Mouse (Mus musculus): Measurements from ENCODE around the gene Timm50. TPM values are rescaled to one million over a fixed set of nuclear protein-coding genes. Genes with fewer than 3 reads are reported as not detected.

Gene Timm50
- total RNA-seq, 2 experiments from 2014 or later, result 66.3 to 66.6 TPM

DNA sequence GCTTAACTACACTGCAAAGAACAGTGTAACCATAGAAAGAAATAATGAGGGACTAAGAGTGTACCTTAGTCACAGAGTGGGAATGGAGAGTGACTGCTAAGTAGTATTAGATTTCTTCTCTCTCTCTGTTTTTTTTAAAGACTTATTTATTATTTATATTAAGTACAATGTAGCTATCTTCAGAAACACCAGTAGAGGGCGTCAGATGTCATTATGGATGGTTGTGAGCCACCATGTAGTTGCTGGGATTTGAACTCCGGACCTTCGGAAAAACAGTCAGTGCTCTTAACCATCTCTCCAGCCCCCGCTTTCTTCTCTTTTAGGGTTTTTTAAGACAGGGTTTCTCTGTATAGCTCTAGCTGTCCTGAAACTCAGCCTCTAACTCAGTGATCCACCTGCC is 14.6 kb upstream of the Timm50 start:
- DNase-seq, result no peak

DNA sequence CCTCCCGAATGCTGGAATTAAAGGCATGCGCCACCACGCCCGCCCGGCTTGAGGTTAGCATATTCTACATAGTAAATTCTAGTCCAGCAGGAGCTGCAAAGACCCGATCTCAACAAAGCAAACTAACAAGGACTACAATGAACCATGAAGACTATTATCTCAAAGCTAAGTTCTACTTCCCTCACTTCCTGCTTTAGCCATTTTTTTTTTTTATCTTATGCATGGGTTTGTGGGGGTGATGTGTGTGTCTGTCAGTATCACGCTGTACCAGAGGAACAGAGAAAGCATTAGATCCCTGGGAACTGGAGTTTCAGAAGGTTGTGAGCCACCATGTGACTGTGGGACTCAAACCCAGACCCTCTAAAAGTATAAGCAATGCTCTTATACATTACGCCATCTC is 13.4 kb upstream of the Timm50 start:
- no peak for DNase-seq

GRCm38 (mm10) chr7:28321974-28322720 is 10.3 kb upstream of the Timm50 start:
- no peak for DNase-seq

- DNase-seq, result no peak
Measured at GRCm38 (mm10) chr7:28318714-28319113, 6.8 kb upstream of the Timm50 start.

- DNase-seq, result no peak
Measured at GRCm38 (mm10) chr7:28318036-28318435, 6.2 kb upstream of the Timm50 start.

- peak in 1 of 2 experiments; percentile 15 for DNase-seq
Measured at GRCm38 (mm10) chr7:28311151-28311925, 534 bp downstream of the Timm50 start.

DNA sequence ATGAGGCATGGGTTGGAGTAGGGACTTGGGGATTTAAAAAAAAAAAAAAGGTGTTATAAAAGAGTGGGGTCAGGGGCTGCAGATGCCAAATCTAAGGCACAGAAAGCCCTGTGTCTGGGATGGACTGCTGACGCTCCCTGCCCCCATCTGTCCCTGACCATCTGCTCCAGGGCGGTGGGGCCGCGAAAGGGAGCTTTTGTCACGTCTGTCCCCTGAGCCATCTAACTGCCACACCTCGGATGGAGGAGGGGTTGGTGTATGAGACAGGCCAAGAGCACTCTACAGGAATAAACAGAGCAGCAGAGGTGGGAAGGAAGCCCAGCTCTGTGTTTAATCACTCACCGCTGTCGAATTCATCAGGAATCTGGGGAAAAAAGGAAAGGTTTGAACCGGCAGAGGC is 2.1 kb downstream of the Timm50 start:
- no peak for DNase-seq

- DNase-seq, result no peak
Measured at GRCm38 (mm10) chr7:28306216-28306615, 5.7 kb downstream of the Timm50 start.

- no peak for DNase-seq
Measured at GRCm38 (mm10) chr7:28305641-28306040, 6.2 kb downstream of the Timm50 start.

DNA sequence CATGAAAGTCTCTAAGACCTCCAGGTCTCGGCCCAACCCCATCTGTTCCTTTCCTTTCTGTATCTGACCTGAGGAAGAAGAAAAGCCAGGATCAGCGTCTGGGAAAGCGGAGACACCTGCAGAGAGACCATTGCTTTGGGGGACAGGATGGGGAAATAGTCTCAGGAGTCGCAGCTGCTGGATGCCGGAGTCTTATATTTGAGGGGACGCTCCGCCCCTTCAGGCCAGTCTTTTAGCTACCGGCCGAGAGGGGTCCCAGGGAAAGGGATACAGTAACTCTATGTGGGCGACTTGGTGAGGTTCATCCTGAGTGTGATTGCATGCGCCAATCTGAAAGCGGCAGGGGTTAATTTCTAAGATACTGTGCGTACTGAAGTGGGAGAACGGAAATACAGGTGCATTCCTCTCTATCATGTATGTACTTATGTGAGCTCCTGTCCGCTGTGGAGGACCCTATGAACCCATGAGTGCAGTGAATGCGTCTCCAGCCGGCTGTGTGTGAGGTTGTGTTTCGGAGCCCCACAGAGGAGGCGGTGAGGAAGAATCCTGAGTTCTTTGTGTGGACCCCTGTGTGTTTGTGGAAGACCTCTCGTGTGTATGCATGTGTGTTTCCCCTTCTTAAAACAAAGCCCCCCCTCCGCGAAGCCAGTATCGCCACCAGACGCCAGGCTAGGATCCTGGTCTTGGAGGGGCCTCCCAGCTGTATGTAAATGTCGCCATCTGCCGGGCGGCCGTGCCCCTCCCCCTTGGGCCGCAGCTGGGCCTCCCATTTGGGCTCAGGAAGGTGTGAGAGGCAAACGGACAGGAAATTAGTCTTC is 10.0 kb downstream of the Timm50 start, which contains the start of gene Dll3:
Dll3 (minus strand) TSS at position 623 of the 818 bp plus-strand sequence.
- peak; percentile 31 to 64 for DNase-seq

DNA sequence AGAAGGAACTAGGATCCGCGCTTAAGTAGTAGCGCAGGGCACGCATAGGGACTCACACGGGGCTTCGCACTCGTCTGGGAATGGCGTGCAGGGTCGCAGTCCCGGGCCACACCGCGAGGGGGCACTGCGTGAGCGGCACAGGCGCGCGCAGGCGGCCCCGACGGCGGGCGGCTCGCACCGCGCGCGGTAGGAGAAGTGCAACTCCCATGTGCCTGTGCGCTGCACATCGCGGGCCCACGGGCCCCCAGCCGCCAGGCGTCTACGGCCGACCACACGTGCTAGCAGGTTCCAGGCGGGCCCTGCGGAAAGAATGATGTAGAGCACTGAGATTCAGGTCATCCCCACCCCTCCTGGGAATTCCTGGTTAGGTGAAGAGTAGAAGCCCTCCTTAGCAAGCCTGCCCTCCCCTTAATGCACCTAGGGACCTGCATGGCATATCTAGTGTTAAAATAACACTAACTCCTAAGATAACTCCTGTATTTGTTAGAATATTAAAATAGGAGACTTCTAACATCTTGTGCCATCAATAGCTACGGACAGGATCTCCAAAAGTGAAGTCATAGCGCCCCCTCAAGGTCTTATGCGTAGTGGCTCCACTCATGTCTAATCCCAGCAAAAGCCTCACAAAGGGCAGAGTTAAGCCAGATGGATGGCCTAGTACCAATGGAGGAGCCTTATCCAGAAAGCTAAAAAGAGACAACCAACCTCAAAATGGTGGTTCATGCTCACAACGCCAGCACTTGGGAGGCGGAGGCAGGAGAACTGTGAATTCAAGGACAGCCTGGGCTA is 12.8 kb downstream of the Timm50 start:
- peak; percentile 24 to 27 for DNase-seq

DNA sequence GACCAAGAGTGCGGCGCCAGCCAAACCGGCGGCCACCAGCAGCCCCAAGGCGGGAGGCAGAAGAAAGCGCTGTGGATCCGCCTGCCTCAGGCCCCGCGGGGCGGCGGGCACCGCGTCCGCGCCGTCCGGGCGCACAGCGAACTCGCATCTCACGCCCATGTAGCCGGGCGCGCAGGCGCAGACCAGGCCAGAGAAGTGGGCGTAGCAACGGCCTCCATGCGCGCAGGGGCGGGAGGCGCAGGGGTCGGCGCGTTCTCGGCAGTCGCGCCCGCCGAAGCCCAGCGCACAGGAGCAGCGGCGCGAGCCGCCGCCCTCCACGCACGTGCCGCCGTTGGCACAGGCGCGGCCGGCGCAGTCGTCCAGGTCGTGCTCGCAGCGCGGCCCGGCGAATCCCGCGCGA is 17.4 kb downstream of the Timm50 start:
- DNase-seq, result peak; percentile 29 to 40

DNA sequence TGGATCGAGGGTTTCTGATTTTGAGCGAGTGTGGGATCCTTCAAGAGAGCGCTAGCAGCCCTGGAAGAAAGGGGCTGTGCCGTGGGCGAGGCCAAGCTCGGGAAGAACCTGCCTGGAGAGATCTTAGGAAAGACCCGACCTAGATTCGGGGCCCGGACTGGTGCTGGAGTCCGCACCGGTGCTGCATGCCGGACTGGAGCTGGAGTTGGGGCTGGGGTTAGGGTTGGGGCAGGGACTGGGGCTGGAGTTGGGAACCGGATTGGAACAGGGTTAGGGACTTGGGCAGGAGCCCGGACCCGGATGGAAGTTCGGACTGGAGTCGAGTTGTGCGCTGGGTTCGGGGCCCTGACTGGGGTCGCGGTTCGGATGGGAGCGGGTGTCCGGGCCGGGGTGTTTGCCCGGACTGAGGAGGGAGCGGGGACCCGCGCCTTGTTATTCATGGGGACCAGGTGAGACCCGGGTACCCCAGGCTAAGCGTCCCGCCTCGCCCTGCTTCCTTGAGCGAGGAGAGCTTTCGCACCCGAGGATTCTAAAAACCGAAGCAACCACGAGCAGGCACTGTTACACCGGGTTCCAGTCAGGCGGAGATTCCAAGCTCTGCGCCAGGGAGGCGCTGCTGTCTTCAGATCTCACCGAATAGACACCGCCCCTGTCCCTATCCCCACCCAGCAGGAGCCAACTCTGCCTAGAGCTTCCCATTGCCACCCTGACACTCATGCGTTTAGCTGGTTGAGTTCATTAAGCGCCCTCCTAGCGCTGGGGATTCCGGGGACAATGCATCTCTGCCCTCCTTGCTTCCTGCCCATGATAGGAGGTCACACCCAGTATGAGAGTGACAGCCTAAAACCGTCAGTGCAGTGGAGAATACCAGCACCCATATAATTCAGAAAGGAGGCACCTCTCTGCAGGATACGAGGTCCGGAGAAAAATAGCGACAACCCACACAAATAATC is 21.0 kb downstream of the Timm50 start, which contains the start of gene Selenov:
Selenov (minus strand) TSS at position 549 of the 953 bp plus-strand sequence.
- DNase-seq, result no peak

- DNase-seq, result no peak
Measured at GRCm38 (mm10) chr7:28290165-28290564, 21.7 kb downstream of the Timm50 start.

GRCm38 (mm10) chr7:28280630-28281029 is 31.2 kb downstream of the Timm50 start:
- DNase-seq, result no peak

DNA sequence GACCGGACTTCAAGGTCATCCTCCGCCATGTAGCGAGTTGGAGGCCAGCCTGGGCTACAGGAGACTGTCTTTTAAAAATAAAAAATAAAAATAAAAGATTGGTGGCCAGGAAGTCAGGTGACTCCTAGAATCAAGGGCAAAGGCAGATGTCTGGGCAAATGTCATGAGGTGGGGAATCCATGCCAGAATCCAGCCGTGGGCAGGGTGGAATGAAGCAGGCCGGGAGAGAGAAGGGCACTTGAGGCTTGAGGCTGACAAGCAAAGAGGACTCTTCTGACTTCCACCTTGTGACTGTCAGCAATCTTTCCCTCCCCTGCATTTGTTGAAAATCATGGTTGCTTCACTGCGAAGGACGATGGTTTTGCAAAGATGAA is 33.6 kb downstream of the Timm50 start:
- DNase-seq, result peak; percentile 5 to 22

DNA sequence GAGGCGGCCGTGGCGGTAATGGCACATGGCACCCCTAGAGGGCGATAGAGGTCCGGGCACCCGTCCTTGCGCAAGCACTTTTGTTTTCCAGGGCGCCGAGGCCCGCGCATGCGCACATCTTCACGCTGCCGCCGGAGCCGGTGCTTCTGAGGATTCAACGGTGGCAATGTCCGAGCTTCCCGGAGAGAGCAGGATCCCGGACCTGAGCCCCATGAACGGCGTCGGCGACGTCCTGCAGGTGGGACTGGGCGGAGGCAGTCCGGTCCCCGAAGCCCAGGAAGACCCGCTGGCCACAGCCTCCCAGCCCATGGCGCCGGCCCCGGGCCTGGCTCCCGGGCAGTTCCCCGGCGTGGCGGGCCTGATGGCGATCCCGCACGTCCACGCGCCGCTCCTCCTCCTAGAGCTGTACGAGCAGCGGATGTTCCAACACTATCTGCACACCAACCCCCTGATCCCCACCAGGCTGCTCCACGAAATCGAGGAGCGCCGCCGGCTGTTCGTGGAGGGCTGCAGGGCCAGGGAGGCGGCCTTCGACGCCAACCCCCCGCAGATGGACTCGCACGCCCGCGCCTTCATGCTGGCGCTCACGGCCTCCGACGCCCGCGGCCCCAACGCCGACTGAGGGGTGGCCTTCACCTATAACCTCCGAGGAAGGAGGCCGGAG is 34.1 kb downstream of the Timm50 start, which contains the start of gene Eid2b:
Eid2b (plus strand) TSS at position 125 of the 664 bp plus-strand sequence.
- peak; percentile 95 to 96 for DNase-seq

DNA sequence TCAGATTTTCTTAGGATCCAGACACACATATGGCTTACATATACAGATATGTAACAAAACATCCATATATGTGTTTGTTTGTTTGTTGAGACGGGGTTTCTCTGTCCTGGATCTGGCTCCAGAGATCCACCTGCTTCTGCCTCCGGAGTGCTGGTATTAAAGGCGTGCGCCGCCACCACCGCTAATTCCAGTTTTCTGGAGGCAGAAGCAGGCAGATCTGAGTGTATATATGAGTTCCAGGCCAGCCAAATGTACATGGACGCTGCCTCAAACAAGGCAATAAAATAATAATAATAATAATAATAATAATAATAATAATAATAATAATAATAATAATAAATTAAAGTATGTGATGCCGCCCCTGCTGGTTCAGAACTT is 34.6 kb downstream of the Timm50 start:
- no peak for DNase-seq

- DNase-seq, result no peak
Measured at GRCm38 (mm10) chr7:28271761-28272160, 40.1 kb downstream of the Timm50 start.

DNA sequence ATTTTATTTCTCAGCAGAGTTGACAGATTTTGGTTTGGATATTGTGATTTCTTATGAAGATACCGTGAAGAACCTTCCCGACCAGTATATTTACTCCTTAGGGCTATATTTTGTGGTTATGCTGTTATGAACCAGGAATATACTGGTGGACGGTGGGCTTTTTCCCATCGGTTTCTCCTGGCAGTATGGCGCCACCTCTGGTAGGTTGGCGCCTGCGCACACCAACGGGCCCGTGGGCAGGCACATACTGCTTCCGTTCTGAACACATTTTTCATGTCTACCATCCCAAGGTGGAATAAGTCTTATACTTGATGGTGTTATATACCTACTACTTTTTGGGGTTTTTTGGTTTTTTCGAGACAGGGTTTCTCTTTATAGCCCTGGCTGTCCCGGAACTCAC is 42.5 kb downstream of the Timm50 start:
- no peak for DNase-seq
